25 mouse cellular contexts compared by ENCODE assay signal in genomic region chr11:4489207-4489606, GRCm38 (mm10). TPM values are rescaled to one million over a fixed set of nuclear protein-coding genes. Genes with fewer than 3 reads are reported as not detected.
DNase-seq lines count a peak whose midpoint lies in the region; ATAC-seq and TF ChIP-seq lines count a peak whose summit lies in the region.
"Had no signal": no experiment of that assay in that cellular context is flagged by ENCODE, and none has a peak within 500 bp of the region (broad histone marks: within the 10 kb centered on the region; RNA-seq: fewer than 3 reads in every experiment).

No protein-coding gene starts in this region.

- peaks cover 92% of the 10 kb centered on the region for H3K36me3 ChIP-seq in liver, embryonic 14.5 days (replicated peaks; ENCODE audit: control insufficient read depth, insufficient read depth, low read depth)
- H3K36me3 ChIP-seq in liver, embryonic 11.5 days (ENCODE audit: control insufficient read depth, insufficient read depth, low read length), result peaks cover 36% of the 10 kb centered on the region
- H3K36me3 ChIP-seq in stomach, embryonic 16.5 days (ENCODE audit: control insufficient read depth, insufficient read depth, low read length), result peaks cover 38% of the 10 kb centered on the region

- 82% methylated on average over 4 of the region's 4 CpGs for WGBS in liver, embryonic 14.5 days (ENCODE audit: insufficient replicate concordance)
- 94% methylated on average over 4 of the region's 4 CpGs for WGBS in liver, embryonic 11.5 days
- WGBS in stomach, embryonic 16.5 days, result 82% methylated on average over 4 of the region's 4 CpGs

- H3K27ac ChIP-seq in liver, embryonic 14.5 days, result peak overlapping the region; percentile 96
- H3K27ac ChIP-seq in liver, embryonic 11.5 days (ENCODE audit: low read depth, low read length), result no peak overlapping the region
- peak overlapping the region; percentile 79 for H3K27ac ChIP-seq in stomach, embryonic 16.5 days (ENCODE audit: low read length)
- H3K27ac ChIP-seq: heart, adult 2 months; heart, embryonic 10.5 days; heart, embryonic 13.5 days; hindbrain, embryonic 12.5 days; hindbrain, embryonic 15.5 days had no signal

- no peak overlapping the region for H3K4me3 ChIP-seq in liver, embryonic 14.5 days (ENCODE audit: insufficient read depth in 1 of 2, low read depth in 2 of 2, low read length in 2 of 2)
- H3K4me3 ChIP-seq in liver, embryonic 11.5 days (ENCODE audit: low read depth, low read length), result no peak overlapping the region
- no peak overlapping the region for H3K4me3 ChIP-seq in stomach, embryonic 16.5 days (replicated peaks; ENCODE audit: low read length)
- H3K4me3 ChIP-seq: heart, adult 2 months; heart, embryonic 10.5 days; heart, embryonic 13.5 days; hindbrain, embryonic 12.5 days; hindbrain, embryonic 15.5 days had no signal

- intact Hi-C loops in heart, postnatal 25 days (cut with DNase I), result no loop called here
- intact Hi-C loops in left cerebral cortex, postnatal 10 days (cut with DNase I), result no loop called here

- H3K9ac ChIP-seq in liver, embryonic 14.5 days (replicated peaks), result no peak overlapping the region; the same call in 1 of the 2 replicates
- H3K9ac ChIP-seq in liver, embryonic 11.5 days (ENCODE audit: low read depth, low read length), result no peak overlapping the region
- H3K9ac ChIP-seq in stomach, embryonic 16.5 days (ENCODE audit: low read length), result no peak overlapping the region
- H3K9ac ChIP-seq: forebrain, postnatal 0 days; heart, embryonic 13.5 days; hindbrain, embryonic 12.5 days; hindbrain, embryonic 15.5 days had no signal

- no peaks in the 10 kb centered on the region for H3K27me3 ChIP-seq in liver, embryonic 14.5 days (ENCODE audit: control insufficient read depth, insufficient read depth, low read length)
- no peaks in the 10 kb centered on the region for H3K27me3 ChIP-seq in liver, embryonic 11.5 days (replicated peaks; ENCODE audit: control insufficient read depth, insufficient read depth, low read length)
- H3K27me3 ChIP-seq in stomach, embryonic 16.5 days (ENCODE audit: control insufficient read depth, insufficient read depth, low read length), result no peaks in the 10 kb centered on the region
- H3K27me3 ChIP-seq: heart, embryonic 13.5 days; hindbrain, embryonic 12.5 days; hindbrain, embryonic 15.5 days had no signal

- no peak for TF ChIP-seq CTCF in liver, embryonic 14.5 days (IDR thresholded peaks at IDR 0.05; ENCODE audit: low read depth)

- H3K9me3 ChIP-seq in liver, embryonic 14.5 days (ENCODE audit: control insufficient read depth, low read length), result no peaks in the 10 kb centered on the region
- no peaks in the 10 kb centered on the region for H3K9me3 ChIP-seq in liver, embryonic 11.5 days (ENCODE audit: control insufficient read depth, low read length)
- no peaks in the 10 kb centered on the region for H3K9me3 ChIP-seq in stomach, embryonic 16.5 days (replicated peaks; ENCODE audit: control insufficient read depth, low read length)
- H3K9me3 ChIP-seq: heart, embryonic 10.5 days; heart, embryonic 13.5 days; hindbrain, embryonic 12.5 days; hindbrain, embryonic 15.5 days had no signal

- no peak for ATAC-seq in liver, embryonic 14.5 days (ENCODE audit: insufficient read depth)
- ATAC-seq in liver, embryonic 11.5 days (replicated peaks; ENCODE audit: low FRiP score), result no peak
- ATAC-seq in stomach, embryonic 16.5 days (ENCODE audit: insufficient read depth, low FRiP score), result no peak
- ATAC-seq: forebrain, embryonic 14.5 days; forebrain, postnatal 0 days had no signal

- TF ChIP-seq EP300 in liver, embryonic 14.5 days (IDR thresholded peaks at IDR 0.05; ENCODE audit: low read depth), result no peak

- peaks cover 24 to 32% of the 10 kb centered on the region in 2 experiments for H3K4me1 ChIP-seq in liver, embryonic 14.5 days (replicated peaks; ENCODE audit: control insufficient read depth in 2 of 2, insufficient read depth in 2 of 2, low read length in 1 of 2)
- H3K4me1 ChIP-seq in liver, embryonic 11.5 days (replicated peaks; ENCODE audit: control insufficient read depth, insufficient read depth, low read length), result peaks cover 16% of the 10 kb centered on the region
- peaks cover 10% of the 10 kb centered on the region; the same call in 1 of the 2 replicates for H3K4me1 ChIP-seq in stomach, embryonic 16.5 days (ENCODE audit: control insufficient read depth, insufficient read depth, low read length)
- H3K4me1 ChIP-seq: heart, embryonic 10.5 days; hindbrain, embryonic 12.5 days; hindbrain, embryonic 15.5 days had no signal

- DNase-seq in heart, adult 11 months, result peak; percentile 44
- DNase-seq in heart, postnatal 25 days (ENCODE audit: low spot score), result no peak
- DNase-seq in liver, embryonic 14.5 days (ENCODE audit: low read depth in 3 of 3, low spot score in 3 of 3), result no peak
- DNase-seq in liver, embryonic 11.5 days (ENCODE audit: low spot score), result no peak
- DNase-seq in adrenal gland, adult (ENCODE audit: inconsistent age in 2 of 2, low spot score in 1 of 2), result no peak
- DNase-seq in left cerebral cortex, postnatal 10 days (ENCODE audit: extremely low spot score in 1 of 2, low spot score in 2 of 2), result no peak
- DNase-seq: adrenal gland, adult 8-10 months; adrenal gland, postnatal 25 days; B cell, adult 2 months; cerebellum, adult 11-12 months; cerebellum, adult 8-10 months; cerebellum, postnatal 10 days; cerebellum, postnatal 36 days; embryo, embryonic 11 days; forebrain, postnatal 0 days; gastrocnemius, postnatal 25 days; heart, adult 2 months; heart, postnatal 14 days had no signal

- no peak overlapping the region for H3K4me2 ChIP-seq in liver, embryonic 14.5 days (ENCODE audit: low read depth)
- H3K4me2 ChIP-seq in liver, embryonic 11.5 days, result no peak overlapping the region
- no peak overlapping the region for H3K4me2 ChIP-seq in stomach, embryonic 16.5 days (ENCODE audit: low read depth, low read length)
- H3K4me2 ChIP-seq: heart, embryonic 13.5 days; hindbrain, embryonic 12.5 days; hindbrain, embryonic 15.5 days had no signal

RNA-seq across cellular contexts. Expression of gene Hormad2, which starts 48.3 kb away (rescaled TPM):
- total RNA-seq in heart, postnatal 25 days (2021), result not detected
- polyA plus RNA-seq in liver, embryonic 14.5 days (2012; rRNA removed), result 0.11 and 0.32 TPM in 2 replicates
- polyA plus RNA-seq in liver, embryonic 14.5 days (2014; fragmentation: Nextera tagmentation; extraction: Ambion mirVana), result 0.23 and 0.33 TPM in 2 replicates
- polyA plus RNA-seq in liver, embryonic 11.5 days (2014; fragmentation: Nextera tagmentation; extraction: Ambion mirVana), result 1.4 and 1.9 TPM in 2 replicates
- polyA plus RNA-seq in stomach, embryonic 16.5 days (2015; fragmentation: Nextera tagmentation; extraction: Ambion mirVana), result 0.17 and 0.30 TPM in 2 replicates
- total RNA-seq in left cerebral cortex, postnatal 10 days (2021), result not detected
- total RNA-seq: forebrain, postnatal 0 days; gastrocnemius, adult 8-10 months; gastrocnemius, postnatal 25 days; heart, postnatal 14 days had no signal
- polyA plus RNA-seq: forebrain, postnatal 0 days; heart, adult 2 months; hindbrain, embryonic 15.5 days had no signal
